Mouse (Mus musculus): ENCODE data around the gene Fbxl16.

Gene Fbxl16

GRCm38 (mm10) chr17:25808789-25809605 is at the start of gene Fbxl16:
Gene Fbxl16, plus strand, starts transcription at chr17:25809085.
- DNase-seq: no peak

GRCm38 (mm10) chr17:25760148-25760547 is 48.7 kb upstream of the Fbxl16 start:
- DNase-seq: no peak

- DNase-seq: no peak
Observed at GRCm38 (mm10) chr17:25761561-25761970, 47.3 kb upstream of the Fbxl16 start.

GRCm38 (mm10) chr17:25762591-25762990 is 46.3 kb upstream of the Fbxl16 start:
- no peak for DNase-seq

- DNase-seq: no peak
Observed at GRCm38 (mm10) chr17:25765886-25766285, 43.0 kb upstream of the Fbxl16 start.

GRCm38 (mm10) chr17:25769331-25769730 is 39.6 kb upstream of the Fbxl16 start:
- no peak for DNase-seq

GRCm38 (mm10) chr17:25773549-25774120 is 35.2 kb upstream of the Fbxl16 start, which contains the start of gene Narfl:
Gene Narfl, plus strand, starts transcription at chr17:25773776.
- DNase-seq: peak; percentile 91 to 92

GRCm38 (mm10) chr17:25775318-25776062 is 33.4 kb upstream of the Fbxl16 start:
- no peak for DNase-seq

GRCm38 (mm10) chr17:25777948-25778347 is 30.9 kb upstream of the Fbxl16 start:
- no peak for DNase-seq

GRCm38 (mm10) chr17:25781339-25781738 is 27.5 kb upstream of the Fbxl16 start:
- DNase-seq: no peak

GRCm38 (mm10) chr17:25783086-25783485 is 25.8 kb upstream of the Fbxl16 start:
- DNase-seq: no peak

- no peak for DNase-seq
Observed at GRCm38 (mm10) chr17:25783861-25784574, 24.9 kb upstream of the Fbxl16 start.

GRCm38 (mm10) chr17:25785281-25785745 is 23.6 kb upstream of the Fbxl16 start, which contains the start of gene Haghl:
Gene Haghl, minus strand, starts transcription at chr17:25785673.
- peak; percentile 89 to 91 for DNase-seq

- no peak for DNase-seq
Observed at GRCm38 (mm10) chr17:25786280-25786679, 22.6 kb upstream of the Fbxl16 start, which contains the start of gene Ccdc78. Gene Ccdc78, plus strand, starts transcription at chr17:25786580.

GRCm38 (mm10) chr17:25786781-25787504 is 21.9 kb upstream of the Fbxl16 start:
- no peak for DNase-seq

GRCm38 (mm10) chr17:25791320-25791842 is 17.5 kb upstream of the Fbxl16 start:
- peak in 1 of 2 experiments; percentile 35 for DNase-seq

GRCm38 (mm10) chr17:25791843-25792527 is 16.9 kb upstream of the Fbxl16 start:
- DNase-seq: peak; percentile 63 to 76

GRCm38 (mm10) chr17:25792615-25793014 is 16.3 kb upstream of the Fbxl16 start, which contains the start of gene Fam173a:
Gene Fam173a, minus strand, starts transcription at chr17:25792901.
- DNase-seq: peak; percentile 76 to 81

- DNase-seq: no peak
Observed at GRCm38 (mm10) chr17:25794197-25794596, 14.7 kb upstream of the Fbxl16 start.

GRCm38 (mm10) chr17:25794998-25795397 is 13.9 kb upstream of the Fbxl16 start:
- DNase-seq: no peak

- no peak for DNase-seq
Observed at GRCm38 (mm10) chr17:25795609-25796092, 13.2 kb upstream of the Fbxl16 start, which contains the start of gene AC134908.4. Gene AC134908.4, minus strand, starts transcription at chr17:25795659.

All from thymus, adult 18-20 months (tissue).